ENCODE assay signal across 21 mouse cellular contexts in the genomic region with DNA sequence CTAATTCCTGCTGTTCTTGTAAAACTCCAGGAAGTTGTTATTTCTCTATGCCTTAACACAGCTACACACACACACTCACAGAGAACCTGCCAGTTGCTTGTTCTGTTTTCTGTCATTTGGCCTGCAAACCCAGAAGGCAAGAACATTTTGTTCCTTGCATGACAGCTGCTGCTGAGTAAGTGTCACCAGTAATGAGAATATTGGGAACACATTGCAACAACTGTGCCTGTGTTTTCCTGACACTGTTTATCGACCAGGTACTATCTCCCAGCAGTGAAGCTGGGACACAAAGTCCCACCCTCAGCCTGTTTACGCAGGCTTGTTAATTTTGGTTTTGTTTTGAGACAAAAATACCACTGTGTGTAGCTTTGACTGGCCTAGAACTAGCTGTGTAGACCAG. TPM values are rescaled to one million over a fixed set of nuclear protein-coding genes. Genes with fewer than 3 reads are reported as not detected.
DNase-seq lines count a peak whose midpoint lies in the region; ATAC-seq and TF ChIP-seq lines count a peak whose summit lies in the region.
"Had no signal": no experiment of that assay in that cellular context is flagged by ENCODE, and none has a peak within 500 bp of the region (broad histone marks: within the 10 kb centered on the region; RNA-seq: fewer than 3 reads in every experiment).

No protein-coding gene starts in this region.

- no peaks in the 10 kb centered on the region for H3K27me3 ChIP-seq in small intestine, adult 2 months (ENCODE audit: control insufficient read depth, insufficient read depth, low read length)
- H3K27me3 ChIP-seq in midbrain, embryonic 16.5 days (ENCODE audit: control insufficient read depth, insufficient read depth, low read depth, low read length): no peaks in the 10 kb centered on the region
- H3K27me3 ChIP-seq: forebrain, embryonic 13.5 days; heart, embryonic 13.5 days; hindbrain, embryonic 13.5 days; neural tube, embryonic 15.5 days; stomach, embryonic 15.5 days had no signal

- peak; percentile 94 for DNase-seq in heart, adult 11 months
- no peak for DNase-seq in heart, postnatal 36 days
- peak; percentile 7 to 57 for DNase-seq in left cerebral cortex, postnatal 14 days (ENCODE audit: low spot score in 2 of 2)
- DNase-seq in left cerebral cortex, adult 18-20 months (ENCODE audit: low spot score in 2 of 2): no peak
- peak; percentile 7 to 25 for DNase-seq in layer of hippocampus, postnatal 14 days (ENCODE audit: low spot score in 2 of 2)
- DNase-seq in spleen, postnatal 36 days (ENCODE audit: low spot score in 2 of 2): no peak
- DNase-seq: adrenal gland, adult 8-10 months; cerebellum, adult 9-10 months; embryo, embryonic 11 days; lung, postnatal 10 days; retina, postnatal 1 day had no signal

- peaks cover 30% of the 10 kb centered on the region for H3K4me1 ChIP-seq in small intestine, adult 2 months (ENCODE audit: control insufficient read depth, insufficient read depth, insufficient read length, low read length)
- peaks cover 11% of the 10 kb centered on the region for H3K4me1 ChIP-seq in midbrain, embryonic 16.5 days (ENCODE audit: control insufficient read depth, insufficient read depth, low read length)

- H3K4me2 ChIP-seq in midbrain, embryonic 16.5 days (ENCODE audit: low read length): no peak overlapping the region
- H3K4me2 ChIP-seq: forebrain, embryonic 13.5 days; neural tube, embryonic 15.5 days had no signal

- no peak for ATAC-seq in midbrain, embryonic 16.5 days
- ATAC-seq: forebrain, embryonic 13.5 days; intestine, embryonic 16.5 days had no signal

- intact Hi-C loops in heart, postnatal 36 days (cut with DNase I): no loop called here
- intact Hi-C loops in left cerebral cortex, postnatal 14 days (cut with DNase I): no loop called here

- no peaks in the 10 kb centered on the region for H3K36me3 ChIP-seq in small intestine, adult 2 months (ENCODE audit: control insufficient read depth, insufficient read depth, low read length)
- no peaks in the 10 kb centered on the region for H3K36me3 ChIP-seq in midbrain, embryonic 16.5 days (ENCODE audit: control insufficient read depth, insufficient read depth, low read length)
- H3K36me3 ChIP-seq: heart, embryonic 13.5 days; hindbrain, embryonic 13.5 days; neural tube, embryonic 15.5 days; stomach, embryonic 15.5 days had no signal

- H3K9me3 ChIP-seq in midbrain, embryonic 16.5 days (replicated peaks; ENCODE audit: control insufficient read depth, low read length, poor library complexity, severe bottlenecking): no peaks in the 10 kb centered on the region
- H3K9me3 ChIP-seq: forebrain, embryonic 13.5 days; heart, embryonic 13.5 days; hindbrain, embryonic 13.5 days; neural tube, embryonic 15.5 days; stomach, embryonic 15.5 days had no signal

- H3K9ac ChIP-seq in midbrain, embryonic 16.5 days (ENCODE audit: low read depth, low read length): no peak overlapping the region
- H3K9ac ChIP-seq: forebrain, embryonic 13.5 days; heart, embryonic 13.5 days; hindbrain, embryonic 13.5 days; neural tube, embryonic 15.5 days; stomach, embryonic 15.5 days had no signal

- 0 out of 2 replicates have a peak overlapping the region, but pooled peaks have one; percentile 10 for H3K27ac ChIP-seq in small intestine, adult 2 months (ENCODE audit: insufficient read depth, low read depth, low read length)
- no peak overlapping the region for H3K27ac ChIP-seq in midbrain, embryonic 16.5 days (ENCODE audit: low read length)
- H3K27ac ChIP-seq: forebrain, embryonic 13.5 days; heart, embryonic 13.5 days; hindbrain, embryonic 13.5 days; kidney, postnatal 0 days; stomach, embryonic 15.5 days had no signal

- no peak overlapping the region for H3K4me3 ChIP-seq in small intestine, adult 2 months (ENCODE audit: low read depth, low read length)
- no peak overlapping the region for H3K4me3 ChIP-seq in midbrain, embryonic 16.5 days (ENCODE audit: low read depth, low read length)
- H3K4me3 ChIP-seq: forebrain, embryonic 13.5 days; heart, embryonic 13.5 days; hindbrain, embryonic 13.5 days; neural tube, embryonic 15.5 days; stomach, embryonic 15.5 days had no signal

- TF ChIP-seq POLR2A in small intestine, adult 2 months (IDR thresholded peaks at IDR 0.05; ENCODE audit: low read depth, low read length): no peak

- WGBS in small intestine, adult 2 months: 52% methylated on average over 2 of the region's 2 CpGs
- 89% methylated on average over 2 of the region's 2 CpGs for WGBS in midbrain, embryonic 16.5 days

- TF ChIP-seq CTCF in small intestine, adult 2 months (IDR thresholded peaks at IDR 0.05; ENCODE audit: extremely low read depth, insufficient read length, insufficient replicate concordance, low read depth, low read length): no peak

RNA-seq across cellular contexts. Expression of a gene that starts 21.6 kb away (rescaled TPM):
- total RNA-seq in heart, postnatal 36 days (2021): 10 to 100 TPM; 10.8 to 14.5 TPM
- 10 to 100 TPM; 12.1 to 12.7 TPM for total RNA-seq in left cerebral cortex, postnatal 14 days (2021)
- 10 to 100 TPM; 13.8 to 17.2 TPM for total RNA-seq in left cerebral cortex, adult 18-20 months (2021)
- total RNA-seq in layer of hippocampus, postnatal 14 days (2021): 10 to 100 TPM; 12.2 to 13.0 TPM
- 76.5 and 98.7 TPM in 2 replicates for polyA plus RNA-seq in small intestine, adult 2 months (2012; rRNA removed)
- 32.3 and 32.6 TPM in 2 replicates for polyA plus RNA-seq in midbrain, embryonic 16.5 days (2015; fragmentation: Nextera tagmentation; extraction: Ambion mirVana)

RNA-seq across cellular contexts. Expression of a gene that starts 34.6 kb away (rescaled TPM):
- under 1 TPM; 0.19 TPM for total RNA-seq in heart, postnatal 36 days (2021)
- total RNA-seq in left cerebral cortex, postnatal 14 days (2021): under 1 TPM; 0.13 to 0.18 TPM
- under 1 TPM; 0.26 TPM for total RNA-seq in left cerebral cortex, adult 18-20 months (2021)
- total RNA-seq in layer of hippocampus, postnatal 14 days (2021): under 1 TPM; 0.18 to 0.19 TPM
- polyA plus RNA-seq in small intestine, adult 2 months (2012; rRNA removed): not detected in 2 replicates
- polyA plus RNA-seq in midbrain, embryonic 16.5 days (2015; fragmentation: Nextera tagmentation; extraction: Ambion mirVana): 0.09 and 0.16 TPM in 2 replicates
- polyA plus RNA-seq: C2C12 had no signal

Comparison
In these comparisons a context has a peak if more than half of its experiments do, and no peak if none do; other contexts are left out.
1. DNase-seq: peak in heart, adult 11 months (single experiment), left cerebral cortex, postnatal 14 days (2 of 2) and layer of hippocampus, postnatal 14 days (2 of 2); none in heart, postnatal 36 days (0 of 2), left cerebral cortex, adult 18-20 months (0 of 2) and spleen, postnatal 36 days (0 of 2).